Mouse (Mus musculus) MEL (cell line): Measurements from ENCODE around the gene Tox4. TPM values are rescaled to one million over a fixed set of nuclear protein-coding genes. Genes with fewer than 3 reads are reported as not detected.
A peak's percentile ranks its signal among the peaks of the same experiment; 100 is the strongest.

Source experiments
- DNase-seq: peaks from one replicate; pipeline ENCODE4 v3.0.0; 2011; ENCODE audit warnings: low read depth, low spot score
- H3K27ac ChIP-seq: 2 replicates; pipeline ENCODE4 v1.5.1; 2012; ENCODE audit warnings: low read depth, mild to moderate bottlenecking, control low read depth, low read length, moderate library complexity; ENCODE audit not compliant: control insufficient read depth
- H3K27me3 ChIP-seq, 2 experiments: fragments of 150-350 bp in 1 of 2; sonication (generic) in 1 of 2; 2 replicates each; pipeline ENCODE4 v1.6.1; 2012; ENCODE audit warnings: low read length in 2 of 2, mild to moderate bottlenecking in 2 of 2, improper control_type of control experiment in 1 of 2, moderate library complexity in 1 of 2; ENCODE audit not compliant: insufficient read depth in 2 of 2, control insufficient read depth in 1 of 2
- H3K36me3 ChIP-seq, 2 experiments: 2 replicates each; pipeline ENCODE4 v1.6.1; 2012 to 2014; ENCODE audit warnings: low read length in 2 of 2, improper control_type of control experiment in 1 of 2, inconsistent platforms in 1 of 2, mild to moderate bottlenecking in 1 of 2; ENCODE audit not compliant: insufficient read depth in 2 of 2, control insufficient read depth in 1 of 2
- H3K4me1 ChIP-seq, 2 experiments: fragments of 150-350 bp in 1 of 2; sonication (generic) in 1 of 2; 2 replicates each; pipeline ENCODE4 v1.6.1; 2012; ENCODE audit warnings: low read length in 2 of 2, improper control_type of control experiment in 1 of 2, mild to moderate bottlenecking in 1 of 2; ENCODE audit not compliant: insufficient read depth in 2 of 2, control insufficient read depth in 1 of 2
- H3K4me3 ChIP-seq, 2 experiments: fragments of 150-350 bp in 1 of 2; sonication (generic) in 1 of 2; 2 replicates each; pipeline ENCODE4 v1.5.1; 2012; ENCODE audit warnings: low read depth in 2 of 2, low read length in 2 of 2, mild to moderate bottlenecking in 2 of 2, moderate library complexity in 2 of 2, control low read depth in 1 of 2, improper control_type of control experiment in 1 of 2; ENCODE audit not compliant: control insufficient read depth in 1 of 2, insufficient read depth in 1 of 2
- H3K79me2 ChIP-seq: 2 replicates; pipeline ENCODE4 v1.6.1; 2012; ENCODE audit warnings: mild to moderate bottlenecking, low read length, moderate library complexity; ENCODE audit not compliant: control insufficient read depth, poor library complexity, insufficient read depth
- H3K9ac ChIP-seq: 2 replicates; pipeline ENCODE4 v1.6.1; 2012; ENCODE audit warnings: low read depth, mild to moderate bottlenecking, control low read depth, low read length, moderate library complexity; ENCODE audit not compliant: control insufficient read depth, poor library complexity, severe bottlenecking
- H3K9me3 ChIP-seq: fragments of 150-350 bp; sonication (generic); replicated peaks from 2 replicates; pipeline ENCODE4 v1.6.1; 2012; ENCODE audit warnings: mild to moderate bottlenecking, low read length, improper control_type of control experiment, moderate library complexity; ENCODE audit not compliant: insufficient read depth
- CHD2 ChIP-seq: IDR thresholded peaks from 2 replicates; pipeline ENCODE4 v1.6.1; 2011; ENCODE audit warnings: low read length, improper control_type of control experiment
- ELF1 ChIP-seq: IDR thresholded peaks from 2 replicates; pipeline ENCODE4 v1.6.1; 2014; ENCODE audit warnings: low read depth, mild to moderate bottlenecking, inconsistent platforms, low read length, improper control_type of control experiment, moderate library complexity
- EP300 ChIP-seq, 2 experiments: IDR thresholded peaks; 2 replicates each; pipeline ENCODE4 v1.6.1; 2011; ENCODE audit warnings: improper control_type of control experiment in 2 of 2, low read length in 2 of 2, low read depth in 1 of 2, mild to moderate bottlenecking in 1 of 2
- HCFC1 ChIP-seq: IDR thresholded peaks from 2 replicates; pipeline ENCODE4 v1.6.1; 2012; ENCODE audit warnings: low read depth, mild to moderate bottlenecking, inconsistent platforms, low read length, improper control_type of control experiment, moderate library complexity
- JUND ChIP-seq: IDR thresholded peaks from 2 replicates; pipeline ENCODE4 v1.6.1; 2011; ENCODE audit warnings: low read depth, mild to moderate bottlenecking, improper control_type of control experiment, low read length
- MAFK ChIP-seq: IDR thresholded peaks from 2 replicates; pipeline ENCODE4 v1.6.1; 2011; ENCODE audit warnings: low read depth, mild to moderate bottlenecking, low read length, improper control_type of control experiment, borderline replicate concordance
- MAX ChIP-seq: IDR thresholded peaks from 2 replicates; pipeline ENCODE4 v1.6.1; 2011; ENCODE audit warnings: low read length, improper control_type of control experiment
- MEF2A ChIP-seq: IDR thresholded peaks from 2 replicates; pipeline ENCODE4 v1.6.1; 2014; ENCODE audit warnings: low read depth, mild to moderate bottlenecking, inconsistent platforms, low read length, improper control_type of control experiment; ENCODE audit not compliant: poor library complexity, insufficient replicate concordance, severe bottlenecking; ENCODE audit errors: extremely low read depth
- MXI1 ChIP-seq: IDR thresholded peaks from 2 replicates; pipeline ENCODE4 v1.6.1; 2011; ENCODE audit warnings: mild to moderate bottlenecking, low read depth, low read length, improper control_type of control experiment
- MYB ChIP-seq: IDR thresholded peaks from 2 replicates; pipeline ENCODE4 v1.6.1; 2011; ENCODE audit warnings: mild to moderate bottlenecking, low read depth, low read length, improper control_type of control experiment
- MYC ChIP-seq: IDR thresholded peaks from 2 replicates; pipeline ENCODE4 v1.6.1; 2011; ENCODE audit warnings: low read depth, mild to moderate bottlenecking, low read length, improper control_type of control experiment, moderate library complexity
- SIN3A ChIP-seq: IDR thresholded peaks from 2 replicates; pipeline ENCODE4 v1.6.1; 2012; ENCODE audit warnings: low read length, improper control_type of control experiment, inconsistent platforms
- SMC3 ChIP-seq: IDR thresholded peaks from 2 replicates; pipeline ENCODE4 v1.6.1; 2011; ENCODE audit warnings: low read depth, low read length, improper control_type of control experiment
- TAL1 ChIP-seq: IDR thresholded peaks from 2 replicates; pipeline ENCODE4 v1.6.1; 2012; ENCODE audit warnings: mild to moderate bottlenecking, inconsistent platforms, low read length, moderate library complexity, mixed read lengths
- TBP ChIP-seq: IDR thresholded peaks from 2 replicates; pipeline ENCODE4 v1.8.0; 2011; ENCODE audit warnings: low read depth, low read length, improper control_type of control experiment
- UBTF ChIP-seq: IDR thresholded peaks from 2 replicates; pipeline ENCODE4 v1.6.1; 2012; ENCODE audit warnings: low read depth, mild to moderate bottlenecking, inconsistent platforms, low read length, improper control_type of control experiment, moderate library complexity, borderline replicate concordance; ENCODE audit not compliant: insufficient read depth
- ZNF384 ChIP-seq: IDR thresholded peaks from 2 replicates; pipeline ENCODE4 v1.6.1; 2012; ENCODE audit warnings: low read depth, mild to moderate bottlenecking, inconsistent platforms, low read length, improper control_type of control experiment
- polyA plus RNA-seq, 2 experiments: library from polyadenylated mRNA; stranded (reverse) in 1 of 2; unstranded in 1 of 2; fragments of >175 nt in 1 of 2; fragments of >200 nt in 1 of 2; gene quantifications; 2 replicates each; pipeline versions ENCODE4 v1.2.1 to v1.2.4; 2012; ENCODE audit warnings: low replicate concordance in 2 of 2, low read depth in 1 of 2; ENCODE audit not compliant: insufficient read length in 2 of 2, insufficient read depth in 1 of 2, missing spikeins in 1 of 2
- total RNA-seq: library from RNA; depleted of rRNA; stranded (reverse); fragments of 300-350 nt; gene quantifications from 2 replicates; pipeline ENCODE4 v1.2.3, GENCODE M21; 2012

Tox4 gene
- total and polyA plus RNA-seq, 3 experiments = 35.1 to 42.2 TPM; not detected in 1

DNA sequence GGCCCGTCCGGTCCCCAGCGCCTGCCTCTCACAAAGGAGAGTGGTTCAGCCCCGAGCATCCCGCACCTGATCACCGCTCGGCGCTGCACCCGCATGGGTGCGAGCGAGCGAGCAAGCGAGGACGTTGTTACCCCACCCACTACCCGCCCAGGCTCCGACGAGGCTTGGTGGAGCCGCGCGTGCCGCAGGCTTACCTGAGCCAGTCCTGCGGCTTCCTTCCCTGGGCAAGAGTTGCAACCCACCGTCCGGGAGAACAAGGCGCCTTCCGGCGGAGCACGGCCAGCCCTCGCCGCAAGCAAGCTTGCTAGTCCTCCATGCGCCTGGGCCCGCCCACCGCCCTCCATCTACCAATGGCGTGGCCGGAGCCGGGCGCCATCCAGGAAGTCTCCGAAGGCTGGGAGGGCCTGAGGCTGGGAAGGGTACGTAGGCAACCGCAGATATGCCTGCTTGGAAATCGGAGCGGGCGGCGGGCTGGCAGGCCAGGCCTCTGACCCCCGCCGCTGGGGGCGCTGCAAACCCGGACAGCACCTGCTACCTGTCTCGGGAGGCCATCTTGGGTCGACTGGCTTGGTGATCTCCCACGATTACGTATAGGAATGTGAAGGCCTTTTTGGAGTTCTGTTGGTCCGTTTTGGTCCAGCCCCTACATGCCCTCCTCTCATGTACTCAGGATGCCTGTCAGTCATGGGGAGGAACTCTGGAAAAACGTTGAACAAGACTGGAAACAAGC lies 21.3 kb upstream of the Tox4 start, which contains the start of gene Chd8 (continued):
- TF ChIP-seq UBTF = no peak
- no peak for TF ChIP-seq MEF2A
- TF ChIP-seq SMC3 = no peak
- TF ChIP-seq HCFC1 = peak; percentile 91
- TF ChIP-seq, all 39 proteins: peak for 21

DNA sequence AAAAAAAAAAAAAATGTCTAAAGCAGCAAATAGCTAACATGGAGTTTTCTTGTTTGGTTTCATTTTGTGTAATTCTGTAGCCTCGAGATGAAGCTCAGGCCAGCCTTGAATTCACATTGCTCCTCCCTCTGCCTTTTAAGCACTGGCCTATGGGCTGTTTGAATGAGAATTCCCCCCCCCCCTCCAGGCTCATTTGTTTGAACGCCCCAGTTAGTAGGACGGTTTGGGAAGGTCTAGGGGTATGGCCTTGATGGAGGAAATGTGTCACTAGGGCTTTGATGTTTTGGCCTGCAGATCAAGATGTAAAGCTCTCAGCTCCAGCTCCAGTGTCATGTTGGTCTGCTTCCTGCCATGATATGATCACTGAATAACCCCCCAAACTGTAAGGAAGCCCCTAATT lies 6.2 kb upstream of the Tox4 start:
- TF ChIP-seq CHD2 = no peak
- TF ChIP-seq EP300 (IDR thresholded peaks at IDR 0.05; ENCODE audit: low read depth in 1 of 2, low read length in 2 of 2) = no peak
- no peak for TF ChIP-seq MYC
- no peak for TF ChIP-seq SIN3A
- no peak for TF ChIP-seq MYB
- no peak for TF ChIP-seq SMC3
- no peak for TF ChIP-seq TBP
- no peak for DNase-seq
- Histone ChIP-seq H3K9ac (no peak overlapping the region), H3K9me3 (no peaks in the 10 kb centered on the region), H3K36me3 (no peaks in the 10 kb centered on the region), H3K27ac (no peak overlapping the region), H3K27me3 (no peaks in the 10 kb centered on the region), H3K4me1 (no peaks in the 10 kb centered on the region), H3K79me2 (no peaks in the 10 kb centered on the region), H3K4me3 (no peak overlapping the region)

DNA sequence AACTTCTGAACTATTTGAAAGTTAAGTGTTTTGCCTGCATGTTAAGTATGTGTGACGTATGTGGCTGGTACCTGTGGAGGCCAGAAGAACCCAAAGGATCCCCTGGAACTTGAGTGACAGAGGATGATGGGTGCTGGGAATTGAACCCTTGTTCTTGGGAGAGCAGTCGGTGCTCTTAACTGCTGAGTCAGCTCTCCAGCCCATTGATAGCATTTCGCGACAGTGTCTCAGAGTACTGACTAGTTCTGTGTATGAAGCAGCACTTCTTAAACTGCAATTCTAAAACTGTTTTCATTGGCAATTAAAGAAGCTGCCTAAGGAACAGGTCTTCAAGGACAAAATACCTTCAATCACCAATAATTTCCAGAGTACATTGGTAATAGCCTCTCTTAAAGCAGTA lies 1.7 kb upstream of the Tox4 start:
- Histone ChIP-seq H3K4me3 (no peak overlapping the region), H3K36me3 (peaks cover 0 to 7% of the 10 kb centered on the region in 2 experiments; a peak in 2 of 4 replicates)
- TF ChIP-seq MYB (no peak), JUND (no peak), ZNF384 (no peak), TAL1 (no peak), EP300 (IDR thresholded peaks at IDR 0.05; ENCODE audit: low read depth in 1 of 2, low read length in 2 of 2) (no peak), ELF1 (no peak), MAFK (no peak), MAX (no peak), MEF2A (no peak), MXI1 (no peak), UBTF (no peak)
- TF ChIP-seq, all 39 proteins: peak for 0
- Histone ChIP-seq H3K9ac (no peak overlapping the region), H3K79me2 (peaks cover 19% of the 10 kb centered on the region), H3K27me3 (no peaks in the 10 kb centered on the region), H3K4me1 (no peaks in the 10 kb centered on the region; a peak in 1 of 4 replicates), H3K9me3 (no peaks in the 10 kb centered on the region), H3K27ac (no peak overlapping the region)
- DNase-seq = no peak
